Mouse (Mus musculus) cerebellum, adult 11-12 months (tissue): ENCODE data around the gene Nup107.
A peak's percentile ranks its signal among the peaks of the same experiment; 100 is the strongest.
"Not testable (repeated sequence)": the region's sequence is repeated elsewhere in the genome, so short reads cannot be mapped to it uniquely, and the experiment has no call there.

Experiments used
- DNase-seq: peaks from one replicate; pipeline ENCODE4 v3.0.0; 2022

Nup107 gene

GRCm38 (mm10) chr10:117749050-117749686 is 43.3 kb downstream of the Nup107 start:
- DNase-seq = no peak

GRCm38 (mm10) chr10:117748276-117749049 is 44.0 kb downstream of the Nup107 start:
- no peak for DNase-seq

GRCm38 (mm10) chr10:117747711-117748110 is 44.8 kb downstream of the Nup107 start:
- DNase-seq = peak; percentile 23

- peak; percentile 96 for DNase-seq
Observed at GRCm38 (mm10) chr10:117746297-117746883, 46.1 kb downstream of the Nup107 start, which contains the start of gene Slc35e3. TSS of gene Slc35e3 (minus strand) at chr10:117746365.

- peak; percentile 42 for DNase-seq
Observed at GRCm38 (mm10) chr10:117745570-117746296, 46.8 kb downstream of the Nup107 start.

GRCm38 (mm10) chr10:117743917-117744316 is 48.6 kb downstream of the Nup107 start:
- no peak for DNase-seq

- DNase-seq = no peak
Observed at GRCm38 (mm10) chr10:117743182-117743581, 49.3 kb downstream of the Nup107 start.

- no peak for DNase-seq
Observed at GRCm38 (mm10) chr10:117742618-117743017, 49.9 kb downstream of the Nup107 start.

GRCm38 (mm10) chr10:117741698-117742475 is 50.6 kb downstream of the Nup107 start:
- DNase-seq = no peak

- DNase-seq = no peak
Observed at GRCm38 (mm10) chr10:117740921-117741320, 51.6 kb downstream of the Nup107 start.

- DNase-seq = no peak
Observed at GRCm38 (mm10) chr10:117740171-117740570, 52.3 kb downstream of the Nup107 start.

- DNase-seq = no peak
Observed at GRCm38 (mm10) chr10:117739648-117739948, 52.9 kb downstream of the Nup107 start.

- no peak for DNase-seq
Observed at GRCm38 (mm10) chr10:117738928-117739647, 53.4 kb downstream of the Nup107 start.

GRCm38 (mm10) chr10:117738140-117738921 is 54.2 kb downstream of the Nup107 start:
- DNase-seq = no peak

- not testable (repeated sequence) for DNase-seq
Observed at GRCm38 (mm10) chr10:117737498-117737897, 55.0 kb downstream of the Nup107 start.

GRCm38 (mm10) chr10:117737075-117737474 is 55.4 kb downstream of the Nup107 start:
- DNase-seq = no peak

GRCm38 (mm10) chr10:117736573-117736972 is 55.9 kb downstream of the Nup107 start:
- no peak for DNase-seq

GRCm38 (mm10) chr10:117735396-117735795 is 57.1 kb downstream of the Nup107 start:
- DNase-seq = not testable (repeated sequence)

- DNase-seq = not testable (repeated sequence)
Observed at GRCm38 (mm10) chr10:117734104-117734852, 58.2 kb downstream of the Nup107 start.

GRCm38 (mm10) chr10:117733626-117734025 is 58.9 kb downstream of the Nup107 start:
- not testable (repeated sequence) for DNase-seq
